Mouse (Mus musculus) induced T-regulatory cell, adult 2 months (primary cell): ENCODE results near the gene Crip2.

ENCODE experiments used
- DNase-seq: peaks from one replicate; pipeline ENCODE4 v3.0.0-alpha.2; 2012; ENCODE audit warnings: low read depth

Crip2 gene

GRCm38 (mm10) chr12:113185442-113186291 is 45.6 kb downstream of the Crip2 start, which contains the start of gene Tmem121:
Gene Tmem121 (plus strand): TSS chr12:113185930.
- peak; percentile 39 for DNase-seq

- no peak for DNase-seq
Measured at GRCm38 (mm10) chr12:113186326-113187010, 46.4 kb downstream of the Crip2 start.

GRCm38 (mm10) chr12:113187011-113187375 is 47.0 kb downstream of the Crip2 start:
- DNase-seq = peak; percentile 26

DNA sequence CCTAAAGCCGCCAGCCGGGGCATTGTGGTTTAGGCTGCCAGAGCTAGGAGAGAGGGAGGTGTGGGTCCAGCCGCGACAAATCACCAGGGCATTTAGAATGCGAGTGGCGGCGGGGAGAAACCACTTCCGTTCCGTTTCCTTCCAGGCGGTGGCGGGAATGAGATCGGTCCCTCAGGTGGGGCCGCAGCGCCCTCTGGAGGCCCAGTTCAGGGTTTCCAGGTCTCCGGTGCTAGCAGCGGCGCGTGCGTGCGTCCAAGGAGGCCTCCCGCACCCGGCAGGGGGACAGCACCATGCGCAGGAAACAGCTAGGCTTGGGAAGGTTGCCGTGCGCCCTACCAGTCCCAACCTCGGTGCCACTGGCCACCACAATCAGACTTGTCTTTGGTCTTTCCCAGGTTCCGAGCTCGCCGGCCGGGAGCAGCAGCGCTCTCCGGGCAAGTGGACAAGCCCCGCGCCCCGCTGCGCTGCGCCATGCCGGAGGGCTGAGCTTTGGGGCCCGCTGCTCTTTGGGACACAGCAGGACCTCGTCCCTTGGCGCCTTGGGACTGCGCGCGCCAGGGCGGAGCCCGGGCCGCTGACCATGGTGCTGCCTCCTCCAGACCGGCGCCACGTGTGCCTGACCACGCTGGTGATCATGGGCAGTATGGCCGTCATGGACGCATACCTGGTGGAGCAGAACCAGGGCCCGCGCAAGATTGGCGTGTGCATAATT is 47.7 kb downstream of the Crip2 start:
- peak; percentile 89 for DNase-seq

GRCm38 (mm10) chr12:113188349-113189055 is 48.5 kb downstream of the Crip2 start:
- no peak for DNase-seq

DNA sequence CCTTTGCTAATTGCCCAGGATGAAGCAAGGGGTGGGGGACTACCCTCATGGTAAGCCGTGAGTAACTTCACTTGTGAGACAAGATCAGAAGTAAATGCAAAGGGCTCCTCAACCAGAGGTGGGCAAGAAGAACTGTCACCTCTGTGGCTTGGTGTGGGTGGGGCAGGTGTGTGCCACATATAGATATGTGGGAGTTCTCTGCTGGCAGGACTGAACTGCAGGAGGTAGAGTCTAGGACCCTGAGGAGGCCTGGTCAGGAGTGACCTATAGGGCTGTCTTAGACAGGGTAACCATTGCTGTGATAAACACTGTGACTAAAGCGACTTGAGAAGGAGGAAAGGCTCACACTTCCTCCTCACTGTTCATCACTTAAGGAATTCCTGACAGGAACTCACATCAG is 53.4 kb downstream of the Crip2 start:
- DNase-seq = no peak
